Mouse (Mus musculus) brain, embryonic 14.5 days (tissue): ENCODE data around the gene BC017158. TPM values are rescaled to one million over a fixed set of nuclear protein-coding genes. Genes with fewer than 3 reads are reported as not detected.

ENCODE experiments used
- DNase-seq: peaks from one replicate; pipeline ENCODE4 v3.0.0-alpha.2; 2011; ENCODE audit warnings: low read depth
- CTCF ChIP-seq: fragments of 200-500 bp; IDR thresholded peaks from 2 replicates; pipeline ENCODE4 v1.5.1; 2012; ENCODE audit warnings: inconsistent platforms, mild to moderate bottlenecking, moderate library complexity, borderline replicate concordance; ENCODE audit not compliant: insufficient read depth, insufficient read length; ENCODE audit errors: extremely low read depth
- POLR2A ChIP-seq: fragments of 200-500 bp; IDR thresholded peaks from 2 replicates; pipeline ENCODE4 v1.6.1; 2012; ENCODE audit warnings: mild to moderate bottlenecking, inconsistent platforms, borderline replicate concordance; ENCODE audit not compliant: poor library complexity, insufficient read depth, insufficient read length, severe bottlenecking; ENCODE audit errors: extremely low read depth
- polyA plus RNA-seq: library from polyadenylated mRNA; depleted of rRNA; stranded (reverse); fragments of >200 nt; gene quantifications from 2 replicates; pipeline ENCODE4 v1.2.3, GENCODE M21; 2012

BC017158 gene
- polyA plus RNA-seq, 1 experiment = 34.2 TPM

DNA sequence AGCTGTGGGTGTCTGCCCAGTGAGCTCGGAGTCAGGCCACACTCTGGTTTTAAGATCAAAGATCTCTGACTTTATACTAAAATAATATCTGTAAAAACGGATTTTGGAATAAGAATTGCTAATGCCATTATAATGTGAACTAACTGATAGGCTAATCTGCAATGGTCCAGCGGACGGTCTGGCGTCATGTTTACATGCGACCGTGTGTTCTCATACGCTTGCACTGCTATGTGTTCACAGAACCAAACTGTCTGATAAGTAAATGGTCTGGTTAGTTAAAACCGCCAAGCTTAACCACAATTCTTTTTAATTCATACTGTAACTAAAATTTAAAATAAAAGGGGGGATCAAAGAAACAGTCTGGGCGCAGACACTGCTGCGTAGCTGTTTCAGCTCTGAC is 16.2 kb downstream of the BC017158 start:
- DNase-seq = no peak
- no peak for TF ChIP-seq POLR2A
- TF ChIP-seq CTCF = no peak

DNA sequence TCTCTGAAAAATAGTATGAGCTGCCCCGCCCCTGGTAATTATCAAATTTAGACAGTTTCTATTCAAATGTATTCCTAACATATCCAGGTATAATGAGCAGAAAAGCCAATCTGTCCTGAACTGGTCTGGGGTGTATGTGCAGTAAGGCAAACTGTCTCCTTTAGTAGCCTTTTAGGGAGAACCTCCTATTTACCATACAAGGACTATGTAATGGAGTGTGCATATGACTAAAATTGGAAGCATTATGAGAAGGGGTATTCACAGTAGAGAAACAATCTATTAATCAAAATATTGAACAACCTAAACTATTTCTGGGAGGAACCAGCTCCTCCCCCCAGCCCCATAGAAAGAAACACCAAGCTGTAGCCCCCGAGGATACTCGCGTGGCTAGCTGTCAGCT is 18.2 kb downstream of the BC017158 start:
- TF ChIP-seq POLR2A (no peak), CTCF (no peak)
- DNase-seq = no peak

DNA sequence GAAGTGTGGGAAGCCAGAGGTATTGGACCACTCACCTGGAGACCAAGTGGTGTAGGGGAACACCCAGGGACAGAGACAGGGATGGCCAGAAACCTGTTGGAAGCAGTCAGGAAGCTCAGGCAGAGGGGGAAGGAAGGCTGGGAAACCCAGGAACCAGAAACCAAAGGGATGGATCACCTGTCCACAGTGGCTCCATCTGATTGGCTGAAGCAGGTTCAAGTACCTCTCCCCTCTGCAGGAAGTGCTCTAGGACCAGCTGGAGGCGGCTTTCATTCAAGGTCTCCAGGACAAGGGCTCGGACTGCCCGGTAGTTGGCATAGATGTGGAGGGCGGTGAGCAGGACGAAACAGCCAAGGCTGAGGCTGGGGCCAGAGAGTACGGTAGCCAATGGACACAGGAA is 21.9 kb downstream of the BC017158 start:
- no peak for TF ChIP-seq CTCF
- TF ChIP-seq POLR2A = no peak
- DNase-seq = no peak

DNA sequence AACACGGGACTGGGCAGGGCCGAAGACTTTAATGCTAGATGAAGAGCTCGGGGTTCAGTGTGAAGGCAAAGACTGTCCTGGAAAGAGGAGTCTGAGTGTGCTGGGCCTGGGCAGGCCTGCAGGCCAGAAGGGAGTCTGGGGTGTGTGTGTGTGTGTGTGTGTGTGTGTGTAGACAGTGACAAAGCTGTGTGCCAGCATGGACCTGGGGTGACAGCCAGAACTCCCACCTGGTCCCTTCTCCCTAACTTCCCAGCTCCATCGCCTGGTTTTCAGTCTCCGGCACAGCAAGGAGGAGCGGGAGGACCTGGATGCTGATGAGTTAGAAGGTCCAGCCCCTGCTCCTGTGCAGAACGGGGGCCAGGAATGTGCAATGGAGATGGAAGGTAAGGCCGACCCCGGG is 26.5 kb downstream of the BC017158 start:
- TF ChIP-seq POLR2A = no peak
- TF ChIP-seq CTCF = no peak
- DNase-seq = no peak

DNA sequence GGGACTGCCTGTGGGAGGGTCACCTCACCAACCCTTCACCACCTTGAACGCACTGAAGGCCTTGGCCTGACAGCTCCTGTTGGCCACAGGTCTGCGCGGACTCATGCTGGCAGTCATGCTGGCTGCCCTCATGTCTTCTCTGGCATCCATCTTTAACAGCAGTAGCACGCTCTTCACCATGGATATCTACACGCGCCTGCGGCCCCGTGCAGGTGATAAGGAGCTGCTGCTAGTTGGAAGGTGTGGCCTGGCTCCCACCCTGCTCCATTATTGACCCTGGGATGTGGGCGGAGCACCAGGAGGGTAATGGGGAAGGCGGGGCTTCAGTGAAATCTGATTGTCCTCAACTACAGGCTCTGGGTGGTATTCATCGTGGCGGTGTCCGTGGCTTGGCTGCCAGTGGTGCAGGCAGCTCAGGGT is 27.5 kb downstream of the BC017158 start:
- DNase-seq = no peak
- no peak for TF ChIP-seq CTCF
- TF ChIP-seq POLR2A = no peak

DNA sequence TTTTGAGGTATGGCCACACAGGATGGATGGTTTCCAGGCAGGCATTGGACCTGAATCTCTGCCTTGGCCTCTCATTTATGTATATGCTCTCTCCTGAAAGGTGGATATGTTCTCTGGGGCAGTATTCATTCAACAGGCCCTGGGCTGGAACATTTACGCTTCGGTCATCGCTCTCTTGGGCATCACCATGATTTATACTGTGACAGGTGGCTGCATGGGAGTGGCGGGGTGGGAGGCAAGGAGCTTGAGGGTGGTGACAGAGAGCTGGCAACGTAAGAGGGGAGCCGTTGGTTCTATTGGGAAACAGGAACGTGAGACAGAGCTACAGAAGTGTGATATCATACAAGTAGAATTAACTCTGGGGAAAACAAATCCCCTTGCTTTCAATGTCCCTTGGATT is 30.2 kb downstream of the BC017158 start:
- no peak for DNase-seq
- TF ChIP-seq CTCF (no peak), POLR2A (no peak)

DNA sequence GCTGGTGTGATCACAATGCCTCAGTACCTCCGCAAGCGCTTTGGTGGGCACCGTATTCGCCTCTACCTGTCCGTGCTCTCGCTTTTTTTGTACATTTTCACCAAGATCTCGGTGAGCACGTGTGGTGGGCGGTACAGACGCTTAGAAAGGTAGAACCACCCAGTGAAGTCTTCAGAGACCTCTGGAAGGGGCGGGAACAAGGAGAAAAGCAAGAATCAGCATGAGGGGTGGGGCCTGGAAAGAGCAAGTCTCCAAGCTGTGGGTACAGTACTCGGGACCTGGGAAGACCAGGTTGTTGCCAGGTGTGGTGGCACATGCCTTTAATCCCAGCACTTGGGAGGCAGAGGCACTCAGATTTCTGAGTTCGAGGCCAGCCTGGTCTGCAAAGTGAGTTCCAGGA is 30.6 kb downstream of the BC017158 start:
- no peak for DNase-seq
- TF ChIP-seq POLR2A (no peak), CTCF (no peak)

DNA sequence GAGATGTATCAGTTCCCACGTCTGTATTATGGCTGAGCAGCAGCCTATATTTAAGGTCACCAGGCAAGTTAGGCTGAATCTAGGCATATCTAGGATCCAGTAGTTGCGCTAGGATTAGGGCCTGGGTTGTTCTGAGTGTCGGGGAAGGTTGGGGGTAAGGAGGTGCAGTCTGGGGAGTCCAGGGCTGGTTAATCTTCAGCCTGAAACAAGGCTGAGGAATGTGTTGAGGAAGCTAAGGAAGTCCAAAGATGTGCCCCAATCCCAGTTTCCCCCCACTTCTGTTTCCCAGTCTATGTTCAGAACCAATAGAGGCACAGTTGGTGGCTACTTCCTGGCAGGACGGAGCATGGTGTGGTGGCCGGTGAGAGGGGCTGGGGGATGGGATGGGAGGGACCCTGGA is 31.9 kb downstream of the BC017158 start:
- TF ChIP-seq POLR2A = no peak
- TF ChIP-seq CTCF = no peak

DNA sequence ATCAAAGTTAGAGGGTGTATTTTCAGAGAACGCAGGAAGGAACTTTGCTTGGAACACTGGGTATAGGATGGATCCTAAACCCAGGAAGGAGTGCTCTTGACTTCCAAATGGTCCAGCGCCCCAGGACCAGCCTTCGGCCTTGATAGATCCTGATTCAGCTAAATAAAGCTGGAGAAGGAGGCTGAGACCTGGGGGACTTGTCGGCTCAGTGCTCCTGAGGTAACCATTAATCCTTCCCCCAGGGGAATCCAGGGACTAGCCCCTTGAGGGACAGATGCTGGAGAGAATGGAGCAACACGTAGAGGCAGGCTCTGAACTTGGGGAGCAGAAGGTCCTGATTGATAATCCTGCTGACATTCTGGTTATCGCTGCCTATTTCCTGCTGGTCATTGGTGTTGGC is 32.6 kb downstream of the BC017158 start, which contains the start of gene Slc5a2:
Gene Slc5a2 (plus strand): TSS at position 247 of the 400 bp plus-strand sequence.
- DNase-seq = no peak
- TF ChIP-seq CTCF = no peak
- no peak for TF ChIP-seq POLR2A

More for the DNA sequence above, 31.9 kb downstream of the BC017158 start:
- no peak for DNase-seq

DNA sequence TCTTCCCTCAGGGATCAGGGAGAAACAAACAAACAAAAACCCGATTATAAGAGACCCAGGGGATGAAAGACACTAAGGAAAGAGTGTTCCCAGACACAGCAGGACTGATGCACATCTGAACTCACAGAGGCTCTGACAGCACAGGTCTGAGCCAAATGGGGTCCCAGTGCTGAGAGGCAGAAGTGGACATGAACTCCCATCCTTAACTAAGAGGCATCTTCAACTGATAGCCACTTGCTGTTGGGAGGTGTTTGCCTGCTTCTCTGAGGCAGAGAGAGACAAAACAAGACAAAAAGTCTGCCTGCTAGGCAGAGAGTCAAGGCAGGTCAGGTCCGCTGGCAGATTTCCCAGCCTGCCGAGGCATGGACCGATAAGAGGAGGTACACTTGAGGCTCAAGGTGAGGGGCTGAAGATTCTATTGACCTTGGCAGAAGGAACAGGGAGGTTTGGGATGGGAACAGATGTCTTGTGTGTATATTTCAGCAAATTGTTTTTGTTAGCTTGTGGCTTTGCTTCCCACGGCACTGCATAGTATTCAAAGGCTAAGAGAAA is 41.1 kb downstream of the BC017158 start:
- TF ChIP-seq CTCF (no peak), POLR2A (no peak)

DNA sequence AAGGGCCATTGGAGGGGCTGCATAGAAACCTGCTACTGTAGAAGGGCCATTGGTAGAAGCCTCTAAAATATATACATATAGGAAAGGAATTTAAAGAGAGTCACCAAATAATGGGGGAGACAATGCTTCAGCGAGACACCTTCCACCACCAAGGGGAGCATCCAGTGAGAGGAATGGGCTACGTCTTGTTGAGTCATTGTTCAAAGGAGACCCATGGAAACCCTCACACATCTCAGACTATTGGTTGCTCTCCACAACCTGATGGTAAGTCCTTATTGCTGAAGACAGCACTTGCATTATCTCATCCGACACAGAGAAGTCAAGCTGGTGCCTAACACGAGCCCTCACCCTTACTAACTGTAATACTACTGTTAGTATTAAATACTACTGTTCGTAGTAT is 42.2 kb downstream of the BC017158 start:
- no peak for DNase-seq
- TF ChIP-seq POLR2A (no peak), CTCF (no peak)

More for the DNA sequence above, 41.1 kb downstream of the BC017158 start:
- peak; percentile 10 for DNase-seq

DNA sequence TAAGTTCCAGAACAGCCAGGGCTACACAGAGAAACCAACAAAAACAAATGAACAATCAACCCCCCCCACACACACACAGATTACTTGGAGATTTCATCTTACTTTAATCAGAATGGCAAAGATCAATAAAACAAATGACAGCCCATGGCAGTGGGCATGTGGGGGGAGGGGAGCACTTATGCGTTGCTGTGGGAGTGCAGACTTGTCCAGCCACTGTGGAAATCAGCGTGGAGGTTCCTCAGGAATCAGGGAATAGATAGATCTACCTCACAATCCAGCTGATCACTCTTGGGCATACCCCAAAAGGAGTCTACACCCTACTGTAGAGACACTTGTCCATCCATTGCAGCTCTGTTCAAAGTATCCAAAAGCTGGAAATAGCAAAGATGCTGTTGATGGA is 43.0 kb downstream of the BC017158 start:
- no peak for TF ChIP-seq CTCF
- no peak for TF ChIP-seq POLR2A
- no peak for DNase-seq
